Mouse (Mus musculus) E14TG2a.4 (cell line): ENCODE results near the gene Oprl1.

ENCODE experiments used
- H3K27me3 ChIP-seq: 2 replicates; pipeline ENCODE4 v1.6.1; 2014; ENCODE audit warnings: low read length, control low read depth; ENCODE audit not compliant: insufficient read depth
- H3K36me3 ChIP-seq: 2 replicates; pipeline ENCODE4 v1.6.1; 2014; ENCODE audit warnings: low read length, control low read depth; ENCODE audit not compliant: insufficient read depth
- H3K4me1 ChIP-seq: replicated peaks from 2 replicates; pipeline ENCODE4 v1.6.1; 2014; ENCODE audit warnings: low read depth, low read length, control low read depth
- H3K4me3 ChIP-seq: replicated peaks from 2 replicates; pipeline ENCODE4 v1.5.1; 2014; ENCODE audit warnings: mild to moderate bottlenecking, low read length
- H3K9me3 ChIP-seq: 2 replicates; pipeline ENCODE4 v1.6.1; 2014; ENCODE audit warnings: low read length, control low read depth
- CTCF ChIP-seq: conservative IDR thresholded peaks from 2 replicates; pipeline ENCODE4 v1.5.1; 2014; ENCODE audit warnings: low read length
- NANOG ChIP-seq: IDR thresholded peaks from 2 replicates; pipeline ENCODE4 v1.6.1; 2014; ENCODE audit warnings: borderline replicate concordance, low read length, mixed read lengths
- POU5F1 ChIP-seq: IDR thresholded peaks from 2 replicates; pipeline ENCODE4 v1.6.1; 2014; ENCODE audit warnings: low read length, borderline replicate concordance

Oprl1 gene

GRCm38 (mm10) chr2:181727659-181728262, 12.9 kb downstream of the Oprl1 start:
- Histone ChIP-seq H3K4me3 (no peak overlapping the region), H3K9me3 (no peaks in the 10 kb centered on the region), H3K27me3 (no peaks in the 10 kb centered on the region), H3K4me1 (no peaks in the 10 kb centered on the region), H3K36me3 (no peaks in the 10 kb centered on the region)
- TF ChIP-seq NANOG (no peak), CTCF (no peak), POU5F1 (no peak)

GRCm38 (mm10) chr2:181730051-181730450, 15.2 kb downstream of the Oprl1 start:
- H3K4me1 ChIP-seq: no peaks in the 10 kb centered on the region
- H3K36me3 ChIP-seq: no peaks in the 10 kb centered on the region
- H3K9me3 ChIP-seq: no peaks in the 10 kb centered on the region
- no peak overlapping the region for H3K4me3 ChIP-seq
- H3K27me3 ChIP-seq: no peaks in the 10 kb centered on the region
- TF ChIP-seq NANOG: no peak
- TF ChIP-seq POU5F1: no peak
- no peak for TF ChIP-seq CTCF

- Histone ChIP-seq H3K4me3 (no peak overlapping the region), H3K27me3 (peaks cover 3% of the 10 kb centered on the region; the same call in 1 of the 2 replicates), H3K36me3 (no peaks in the 10 kb centered on the region), H3K9me3 (no peaks in the 10 kb centered on the region), H3K4me1 (no peaks in the 10 kb centered on the region)
- TF ChIP-seq POU5F1 (no peak), NANOG (no peak), CTCF (no peak)
These were observed 37.8 kb downstream of the Oprl1 start for GRCm38 (mm10) chr2:181752626-181753025.

GRCm38 (mm10) chr2:181758147-181758725, 43.4 kb downstream of the Oprl1 start:
- TF ChIP-seq POU5F1: no peak
- TF ChIP-seq NANOG: no peak
- no peak for TF ChIP-seq CTCF
- Histone ChIP-seq H3K27me3 (peaks cover 5% of the 10 kb centered on the region; the same call in 1 of the 2 replicates), H3K9me3 (no peaks in the 10 kb centered on the region), H3K36me3 (no peaks in the 10 kb centered on the region), H3K4me1 (peaks cover 10% of the 10 kb centered on the region), H3K4me3 (no peak overlapping the region)

GRCm38 (mm10) chr2:181759041-181759440, 44.2 kb downstream of the Oprl1 start:
- TF ChIP-seq CTCF (no peak), NANOG (no peak), POU5F1 (no peak)
- no peaks in the 10 kb centered on the region for H3K36me3 ChIP-seq

GRCm38 (mm10) chr2:181763006-181763830, 48.4 kb downstream of the Oprl1 start, which contains the start of gene Myt1:
Myt1 (plus strand) TSS chr2:181763332.
- no peaks in the 10 kb centered on the region for H3K9me3 ChIP-seq
- H3K36me3 ChIP-seq: no peaks in the 10 kb centered on the region
- TF ChIP-seq POU5F1 (no peak), NANOG (no peak), CTCF (no peak)
- H3K4me1 ChIP-seq: peaks cover 30% of the 10 kb centered on the region
- peaks cover 17% of the 10 kb centered on the region for H3K27me3 ChIP-seq
- peak within 1 kb of the TSS; percentile 43; the same call in 1 of the 2 replicates for H3K4me3 ChIP-seq

More at GRCm38 (mm10) chr2:181759041-181759440, 44.2 kb downstream of the Oprl1 start:
- H3K9me3 ChIP-seq: no peaks in the 10 kb centered on the region
- H3K4me3 ChIP-seq: no peak overlapping the region
- H3K4me1 ChIP-seq: peaks cover 18% of the 10 kb centered on the region
- H3K27me3 ChIP-seq: peaks cover 9% of the 10 kb centered on the region; the same call in 1 of the 2 replicates

GRCm38 (mm10) chr2:181763886-181764527, 49.2 kb downstream of the Oprl1 start:
- TF ChIP-seq CTCF (no peak), NANOG (no peak), POU5F1 (no peak)
- H3K4me1 ChIP-seq: peaks cover 30% of the 10 kb centered on the region
- H3K36me3 ChIP-seq: no peaks in the 10 kb centered on the region
- H3K9me3 ChIP-seq: no peaks in the 10 kb centered on the region
- H3K4me3 ChIP-seq: no peak overlapping the region
- peaks cover 17% of the 10 kb centered on the region for H3K27me3 ChIP-seq

- Histone ChIP-seq H3K4me1 (peaks cover 30% of the 10 kb centered on the region), H3K27me3 (peaks cover 14% of the 10 kb centered on the region; the same call in 1 of the 2 replicates), H3K9me3 (no peaks in the 10 kb centered on the region), H3K4me3 (no peak overlapping the region), H3K36me3 (no peaks in the 10 kb centered on the region)
- TF ChIP-seq POU5F1 (no peak), NANOG (no peak), CTCF (no peak)
These were observed 49.8 kb downstream of the Oprl1 start for GRCm38 (mm10) chr2:181764600-181764999.
